Mouse (Mus musculus) B cell, adult 2 months (primary cell): ENCODE measurements at regions not wholly inside any gene's neighbourhood (a gene's known extent, or its start where the extent isn't known, plus 50 kb on each side); places are given as distances from the start of the nearest gene placed in this dataset.

Experiments used
- DNase-seq, 2 experiments: peaks; one replicate each; pipeline ENCODE4 v3.0.0; 2022

DNA sequence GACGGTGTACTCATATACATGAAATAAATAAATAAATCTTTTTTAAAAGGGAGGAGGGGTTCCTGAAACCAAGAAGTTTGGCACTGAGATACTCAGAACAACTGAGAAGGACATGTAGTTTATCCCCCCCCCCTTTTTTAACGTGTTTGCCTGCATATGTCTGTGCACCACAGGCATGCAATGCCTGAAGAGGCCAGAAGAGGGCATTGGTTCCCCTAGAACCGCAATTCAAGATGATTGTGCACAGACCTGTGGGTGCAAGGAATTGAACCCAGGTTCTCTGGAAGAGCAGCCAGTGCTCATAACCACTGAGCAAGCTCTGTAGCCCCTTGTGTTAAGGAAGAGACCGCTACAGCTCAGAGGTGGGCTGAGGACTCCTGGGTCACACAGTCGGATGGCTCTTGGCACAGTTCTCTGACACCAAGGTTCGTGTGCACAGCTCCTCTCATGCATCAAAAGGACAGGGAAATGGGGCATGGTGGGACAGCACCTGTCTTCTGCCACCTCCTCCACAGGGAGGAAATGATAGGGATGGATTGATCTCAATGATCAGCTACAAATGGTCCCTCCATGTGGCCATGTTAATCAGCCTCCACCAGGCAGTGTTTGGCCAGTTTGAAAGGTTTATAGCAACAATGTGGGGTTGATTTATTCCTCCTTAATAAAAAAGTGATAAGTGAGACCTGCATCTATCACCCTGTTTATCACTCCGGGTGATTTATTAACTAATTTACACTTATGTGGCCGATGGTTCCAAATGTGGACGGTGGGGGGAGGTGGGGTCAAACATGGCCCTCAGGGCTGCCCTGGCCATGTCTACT is 58.5 kb upstream of the Top1 start:
- no peak for DNase-seq

DNA sequence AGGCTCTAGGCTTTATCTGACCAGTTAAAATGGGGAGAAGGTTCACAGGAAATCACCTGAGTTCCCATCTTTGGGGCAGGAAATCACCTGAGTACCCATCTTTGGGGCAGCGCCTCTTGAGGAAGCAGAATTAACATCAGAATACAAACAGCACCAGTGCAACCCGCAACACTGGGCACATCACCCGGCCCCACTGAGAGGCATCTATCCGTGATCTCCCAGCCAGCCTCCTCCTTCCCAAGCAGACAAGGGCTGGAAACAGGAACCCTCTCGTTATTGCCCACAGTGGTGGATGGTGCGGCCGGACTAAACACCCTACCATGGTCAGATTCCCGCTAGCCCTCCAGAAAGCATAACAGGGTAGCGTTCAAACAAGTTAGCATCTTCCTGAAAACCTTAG is 57.3 kb upstream of the Top1 start:
- no peak for DNase-seq

DNA sequence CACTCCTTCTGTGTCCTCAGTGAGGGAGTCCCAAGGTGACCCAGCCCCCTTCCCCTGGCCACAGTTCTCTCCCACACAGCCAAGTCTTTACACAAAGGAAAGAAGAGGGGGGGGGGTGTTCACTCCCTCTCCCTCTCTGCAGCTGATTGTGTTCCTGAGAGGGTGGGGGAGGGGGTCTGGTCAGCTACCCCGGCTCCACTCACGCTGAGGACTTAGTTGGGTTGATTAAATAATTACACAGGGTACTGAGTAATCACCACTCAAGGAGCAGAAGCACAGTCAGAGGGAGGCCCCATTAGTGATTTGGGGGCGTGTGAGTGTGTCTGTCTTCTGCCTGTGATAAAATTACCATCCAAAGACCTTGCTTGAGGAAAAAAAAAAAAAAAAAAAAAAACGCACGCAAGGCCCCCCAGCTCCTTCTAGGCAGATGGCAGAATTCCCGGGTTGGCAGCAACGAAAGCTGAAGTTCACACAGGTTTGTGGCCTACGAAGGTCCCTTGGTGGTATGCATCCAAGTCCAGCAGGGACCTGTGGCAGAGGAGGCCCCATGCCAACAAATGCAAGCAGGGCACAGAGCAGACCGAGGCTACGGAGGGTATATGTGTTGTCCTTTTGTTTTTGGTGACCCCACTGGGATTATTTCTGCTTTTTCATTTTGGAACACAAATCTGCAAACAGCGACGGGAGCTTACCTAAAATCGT is 55.3 kb upstream of the Top1 start:
- no peak for DNase-seq

DNA sequence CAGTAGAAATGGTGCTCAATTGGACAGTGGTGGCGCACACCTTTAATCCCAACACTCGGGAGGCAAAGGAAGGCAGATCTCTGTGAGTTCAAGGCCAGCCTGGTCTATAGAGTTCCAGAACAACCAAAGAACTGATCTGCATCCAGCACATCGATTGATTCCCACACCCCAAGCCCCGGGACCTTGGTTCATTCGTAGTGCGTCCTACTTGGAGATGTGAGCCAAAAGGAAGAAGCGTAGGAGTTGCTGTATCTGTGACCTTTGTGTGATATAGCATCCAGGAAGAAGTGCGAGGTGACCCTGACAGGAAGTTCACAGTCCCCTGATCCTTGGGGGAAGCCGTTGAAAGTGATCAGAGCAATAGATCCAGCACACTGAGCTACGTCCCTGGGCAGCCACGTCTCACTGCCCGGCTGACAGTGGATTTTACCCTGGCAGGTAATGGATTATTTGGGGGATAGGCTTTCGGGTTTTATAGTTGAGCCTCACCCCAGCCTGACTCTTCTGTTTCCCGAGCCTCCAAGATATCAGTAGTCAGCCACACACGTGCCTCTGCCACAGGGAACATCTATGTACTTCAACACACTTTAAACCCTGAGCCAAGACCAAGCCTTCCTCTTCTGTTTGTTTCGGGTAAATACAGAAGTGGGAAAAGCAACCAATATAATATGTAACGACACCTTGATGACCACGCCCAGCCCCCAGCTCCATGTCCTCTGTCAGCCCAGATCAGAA is 54.1 kb upstream of the Top1 start:
- no peak for DNase-seq

DNA sequence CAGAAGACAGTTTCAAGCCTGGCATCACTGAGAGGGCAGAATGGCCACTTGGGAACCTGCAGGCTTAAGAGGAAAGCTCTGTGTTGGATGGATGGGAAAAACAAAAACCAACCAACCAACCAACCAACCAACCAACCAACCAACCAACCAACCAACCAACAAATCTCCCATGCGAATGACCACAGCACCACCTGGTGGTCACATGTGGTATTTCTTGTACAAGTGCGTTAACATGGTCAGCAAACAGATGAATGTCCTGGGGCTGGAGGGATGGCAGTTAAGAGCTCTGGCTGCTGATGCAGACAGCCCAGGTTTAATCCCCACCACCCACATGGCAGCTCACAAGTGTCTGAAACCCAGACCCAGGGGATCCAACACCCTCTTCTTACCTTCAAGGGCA is 52.7 kb upstream of the Top1 start:
- DNase-seq = peak; percentile 83 to 84
